Mouse (Mus musculus) CH12.LX (cell line): ENCODE measurements around the gene Wars2. TPM values are rescaled to one million over a fixed set of nuclear protein-coding genes. Genes with fewer than 3 reads are reported as not detected.

ENCODE experiments used
- DNase-seq: peaks from one replicate; pipeline ENCODE4 v3.0.0-alpha.2; 2013; ENCODE audit errors: extremely low read depth
- H3K27ac ChIP-seq: 2 replicates; pipeline ENCODE4 v1.5.1; 2012; ENCODE audit warnings: low read depth, mild to moderate bottlenecking, control low read depth, moderate library complexity; ENCODE audit not compliant: insufficient read depth
- H3K27me3 ChIP-seq: replicated peaks from 2 replicates; pipeline ENCODE3; 2012; ENCODE audit warnings: inconsistent platforms
- H3K36me3 ChIP-seq, 2 experiments: replicated peaks in 1 of 2; 2 replicates each; pipeline versions ENCODE3 to v1.6.1; 2012; ENCODE audit warnings: inconsistent platforms in 1 of 2, low read length in 1 of 2, mild to moderate bottlenecking in 1 of 2, mixed read lengths in 1 of 2, moderate library complexity in 1 of 2; ENCODE audit not compliant: control insufficient read depth in 1 of 2, insufficient read depth in 1 of 2
- H3K4me1 ChIP-seq, 2 experiments: 2 replicates each; pipeline ENCODE4 v1.6.1; 2012; ENCODE audit warnings: inconsistent platforms in 1 of 2, moderate library complexity in 1 of 2; ENCODE audit not compliant: insufficient read depth in 2 of 2, control insufficient read depth in 1 of 2
- H3K4me2 ChIP-seq: 2 replicates; pipeline ENCODE4 v1.6.1; 2012; ENCODE audit warnings: low read depth, mild to moderate bottlenecking, control low read depth; ENCODE audit not compliant: poor library complexity, insufficient read depth, severe bottlenecking
- H3K4me3 ChIP-seq, 3 experiments: fragments of 150-350 bp in 1 of 3; sonication (generic) in 1 of 3; replicated peaks in 1 of 3; 2 replicates each; pipeline versions ENCODE3 to v1.5.1; 2011 to 2012; ENCODE audit warnings: low read depth in 2 of 3, low read length in 2 of 3, mild to moderate bottlenecking in 2 of 3, moderate library complexity in 2 of 3, control low read depth in 1 of 3, improper control_type of control experiment in 1 of 3, inconsistent platforms in 1 of 3, mixed read lengths in 1 of 3; ENCODE audit not compliant: poor library complexity in 1 of 3
- H3K79me2 ChIP-seq: replicated peaks from 2 replicates; pipeline ENCODE4 v1.6.1; 2012; ENCODE audit warnings: mild to moderate bottlenecking, moderate library complexity; ENCODE audit not compliant: control insufficient read depth, poor library complexity, insufficient read depth, severe bottlenecking; ENCODE audit errors: extremely low read depth
- H3K9ac ChIP-seq: 2 replicates; pipeline ENCODE4 v1.6.1; 2012; ENCODE audit warnings: low read depth, mild to moderate bottlenecking, control low read depth, moderate library complexity; ENCODE audit not compliant: insufficient read depth
- H3K9me3 ChIP-seq: replicated peaks from 2 replicates; pipeline ENCODE3; 2012; ENCODE audit warnings: low read length, inconsistent platforms, mixed read lengths
- CHD2 ChIP-seq: IDR thresholded peaks from 2 replicates; pipeline ENCODE4 v1.6.1; 2011; ENCODE audit warnings: low read length, improper control_type of control experiment
- CTCF ChIP-seq, 2 experiments: IDR thresholded peaks in 1 of 2; conservative IDR thresholded peaks in 1 of 2; 2 replicates each; pipeline ENCODE4 v1.5.1; 2011 to 2012; ENCODE audit warnings: low read depth in 2 of 2, low read length in 2 of 2, improper control_type of control experiment in 1 of 2, inconsistent platforms in 1 of 2, mild to moderate bottlenecking in 1 of 2, moderate library complexity in 1 of 2
- E2F4 ChIP-seq: IDR thresholded peaks from 2 replicates; pipeline ENCODE4 v1.6.1; 2011; ENCODE audit warnings: low read depth, low read length, improper control_type of control experiment; ENCODE audit not compliant: insufficient replicate concordance
- ETS1 ChIP-seq: conservative IDR thresholded peaks from 2 replicates; pipeline ENCODE4 v1.6.1; 2012; ENCODE audit warnings: low read depth, mild to moderate bottlenecking, inconsistent platforms, low read length, improper control_type of control experiment, moderate library complexity
- HCFC1 ChIP-seq: IDR thresholded peaks from 2 replicates; pipeline ENCODE4 v1.6.1; 2012; ENCODE audit warnings: low read depth, mild to moderate bottlenecking, inconsistent platforms, low read length, improper control_type of control experiment
- IRF4 ChIP-seq: IDR thresholded peaks from 2 replicates; pipeline ENCODE4 v1.6.1; 2014; ENCODE audit warnings: low read depth, mild to moderate bottlenecking, inconsistent platforms, low read length, improper control_type of control experiment
- JUND ChIP-seq: conservative IDR thresholded peaks from 2 replicates; pipeline ENCODE4 v1.6.1; 2011; ENCODE audit warnings: low read depth, low read length, improper control_type of control experiment
- KAT2A ChIP-seq: IDR thresholded peaks from 2 replicates; pipeline ENCODE4 v1.6.1; 2012; ENCODE audit warnings: low read length, improper control_type of control experiment, inconsistent platforms; ENCODE audit not compliant: insufficient replicate concordance
- MAX ChIP-seq: IDR thresholded peaks from 2 replicates; pipeline ENCODE4 v1.6.1; 2011; ENCODE audit warnings: low read length, improper control_type of control experiment
- MAZ ChIP-seq: IDR thresholded peaks from 2 replicates; pipeline ENCODE4 v1.6.1; 2012; ENCODE audit warnings: low read depth, mild to moderate bottlenecking, inconsistent platforms, low read length, improper control_type of control experiment, moderate library complexity
- MXI1 ChIP-seq: IDR thresholded peaks from 2 replicates; pipeline ENCODE4 v1.6.1; 2011; ENCODE audit warnings: mild to moderate bottlenecking, low read depth, low read length, improper control_type of control experiment
- PAX5 ChIP-seq: IDR thresholded peaks from 2 replicates; pipeline ENCODE4 v1.6.1; 2012; ENCODE audit warnings: low read length, inconsistent platforms, mixed read lengths
- POLR2AphosphoS2 ChIP-seq: IDR thresholded peaks from 2 replicates; pipeline ENCODE4 v1.6.1; 2011; ENCODE audit warnings: low read depth, low read length, improper control_type of control experiment
- RAD21 ChIP-seq: IDR thresholded peaks from 2 replicates; pipeline ENCODE4 v1.6.1; 2011; ENCODE audit warnings: low read depth, mild to moderate bottlenecking, low read length, improper control_type of control experiment, moderate library complexity
- SIN3A ChIP-seq: IDR thresholded peaks from 2 replicates; pipeline ENCODE4 v1.6.1; 2012; ENCODE audit warnings: low read length, improper control_type of control experiment, inconsistent platforms
- SMC3 ChIP-seq: IDR thresholded peaks from 2 replicates; pipeline ENCODE4 v1.6.1; 2011; ENCODE audit warnings: low read depth, low read length, improper control_type of control experiment
- TCF12 ChIP-seq: IDR thresholded peaks from 2 replicates; pipeline ENCODE4 v1.6.1; 2014; ENCODE audit warnings: low read depth, mild to moderate bottlenecking, inconsistent platforms, low read length, improper control_type of control experiment
- USF1 ChIP-seq: IDR thresholded peaks from 2 replicates; pipeline ENCODE4 v1.6.1; 2014; ENCODE audit warnings: low read depth, mild to moderate bottlenecking, inconsistent platforms, low read length, improper control_type of control experiment
- dilution Hi-C: fragments of 300-500 bp; cut with MboI; formaldehyde crosslinking; loops from 2 replicates; pipeline ENCODE4 v1.14.3; 2020; ENCODE audit warnings: low sequenced_read_pairs; ENCODE audit not compliant: extremely low pct_unique_long_range_greater_than_20kb, extremely low pct_ligation_motif_present
- in situ Hi-C: fragments of 300-500 bp; cut with MboI; formaldehyde crosslinking; loops from 3 replicates; pipeline ENCODE4 v1.14.3; 2019; ENCODE audit warnings: low sequenced_read_pairs, low pct_ligation_motif_present, low pct_unique_long_range_greater_than_20kb, mixed read lengths
- polyA plus RNA-seq: library from polyadenylated mRNA; unstranded; fragments of >175 nt; gene quantifications from 2 replicates; pipeline ENCODE4 v1.2.1, GENCODE M21; 2012; ENCODE audit warnings: low read depth; ENCODE audit not compliant: insufficient read length
- total RNA-seq, 2 experiments: library from RNA; depleted of rRNA; stranded (reverse); fragments of 300-350 nt in 1 of 2; fragments of >200 nt in 1 of 2; gene quantifications; 2 replicates each; pipeline ENCODE4 v1.2.3; 2012 to 2014

Gene Wars2
- total and polyA plus RNA-seq, 3 experiments, result 7.1 to 10.2 (median 8.6) TPM

DNA sequence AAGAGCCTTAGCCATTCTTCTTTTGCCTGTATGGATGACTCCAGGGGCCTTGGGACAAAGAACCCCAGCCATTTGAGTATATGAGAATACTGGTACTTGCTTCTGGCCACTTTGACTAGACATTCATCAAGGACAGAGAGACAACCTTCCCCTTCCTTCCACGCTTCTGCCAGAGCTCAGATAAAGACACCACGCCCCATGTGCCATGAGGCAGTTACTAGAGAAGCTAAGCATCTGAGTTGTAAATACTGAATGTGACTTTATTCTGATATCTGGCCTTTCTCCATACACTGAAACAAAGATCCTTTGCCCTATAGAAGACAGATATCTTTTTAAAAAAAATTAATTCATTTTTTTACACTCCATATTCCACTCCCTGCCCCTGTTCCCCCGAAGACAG lies 138.8 kb downstream of the Wars2 start:
- dilution Hi-C loops, result no loop called here
- no peak for TF ChIP-seq MAZ
- TF ChIP-seq IRF4, result no peak
- TF ChIP-seq POLR2AphosphoS2, result no peak
- no peak for TF ChIP-seq SMC3
- TF ChIP-seq JUND, result no peak
- TF ChIP-seq USF1, result no peak
- TF ChIP-seq CTCF (conservative IDR thresholded peaks at IDR 0.05 in 1 of 2, IDR thresholded peaks at IDR 0.05 in 1 of 2; ENCODE audit: low read depth in 2 of 2, low read length in 2 of 2), result no peak
- Histone ChIP-seq H3K36me3 (no peaks in the 10 kb centered on the region), H3K4me2 (no peak overlapping the region), H3K79me2 (no peaks in the 10 kb centered on the region), H3K9ac (no peak overlapping the region), H3K27ac (no peak overlapping the region), H3K4me1 (no peaks in the 10 kb centered on the region), H3K4me3 (no peak overlapping the region), H3K27me3 (no peaks in the 10 kb centered on the region), H3K9me3 (no peaks in the 10 kb centered on the region)
- DNase-seq, result no peak
- in situ Hi-C loops, result no loop called here

DNA sequence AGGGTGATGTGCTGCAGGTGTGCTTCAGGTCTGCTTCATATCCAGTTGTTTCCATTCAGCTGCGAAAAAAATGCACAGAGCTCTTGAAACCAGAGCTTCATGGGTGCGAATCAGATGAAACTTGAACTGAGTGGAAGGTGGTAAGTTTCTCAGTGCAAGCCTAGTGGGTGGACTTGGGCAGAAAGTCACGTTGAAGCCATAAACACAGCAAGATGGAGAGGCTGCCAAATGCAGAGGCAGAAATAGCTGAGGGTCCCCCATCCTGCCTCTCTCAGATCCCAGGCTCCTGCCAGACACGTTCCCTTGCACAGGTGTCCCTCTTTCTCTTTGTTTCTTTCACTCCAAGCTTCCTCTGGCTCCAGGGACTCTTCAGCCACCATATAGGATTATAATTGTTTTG lies 140.6 kb downstream of the Wars2 start:
- Histone ChIP-seq H3K36me3 (no peaks in the 10 kb centered on the region), H3K9me3 (no peaks in the 10 kb centered on the region), H3K4me2 (no peak overlapping the region), H3K27ac (no peak overlapping the region), H3K4me3 (no peak overlapping the region), H3K4me1 (no peaks in the 10 kb centered on the region), H3K9ac (no peak overlapping the region), H3K79me2 (no peaks in the 10 kb centered on the region), H3K27me3 (no peaks in the 10 kb centered on the region)
- dilution Hi-C loops, result no loop called here
- no peak for DNase-seq
- no peak for TF ChIP-seq SIN3A
- TF ChIP-seq HCFC1, result no peak
- no peak for TF ChIP-seq RAD21
- TF ChIP-seq JUND, result no peak
- TF ChIP-seq TCF12, result no peak
- TF ChIP-seq KAT2A, result no peak
- no peak for TF ChIP-seq PAX5
- TF ChIP-seq MAX, result no peak
- no peak for TF ChIP-seq MXI1
- TF ChIP-seq CHD2, result no peak
- TF ChIP-seq E2F4, result no peak
- no peak for TF ChIP-seq POLR2AphosphoS2
- TF ChIP-seq USF1, result no peak
- TF ChIP-seq ETS1, result no peak
- in situ Hi-C loops, result no loop called here
